Mouse (Mus musculus) layer of hippocampus, adult 18-20 months (tissue): ENCODE results near the gene Gm28035. TPM values are rescaled to one million over a fixed set of nuclear protein-coding genes. Genes with fewer than 3 reads are reported as not detected.

Source experiments
- DNase-seq, 2 experiments: peaks; one replicate each; pipeline ENCODE4 v3.0.0; 2022; ENCODE audit warnings: low spot score in 2 of 2
- total RNA-seq, 2 experiments: library from RNA; stranded (reverse); gene quantifications; 2 replicates each; pipeline ENCODE4 v1.2.3; 2021

Gm28035 gene
- total RNA-seq, 2 experiments from 2014 or later, result 8.4 to 9.5 TPM

GRCm38 (mm10) chr2:30237881-30238280, 2.5 kb upstream of the Gm28035 start:
- DNase-seq, result peak; percentile 50 to 69

DNA sequence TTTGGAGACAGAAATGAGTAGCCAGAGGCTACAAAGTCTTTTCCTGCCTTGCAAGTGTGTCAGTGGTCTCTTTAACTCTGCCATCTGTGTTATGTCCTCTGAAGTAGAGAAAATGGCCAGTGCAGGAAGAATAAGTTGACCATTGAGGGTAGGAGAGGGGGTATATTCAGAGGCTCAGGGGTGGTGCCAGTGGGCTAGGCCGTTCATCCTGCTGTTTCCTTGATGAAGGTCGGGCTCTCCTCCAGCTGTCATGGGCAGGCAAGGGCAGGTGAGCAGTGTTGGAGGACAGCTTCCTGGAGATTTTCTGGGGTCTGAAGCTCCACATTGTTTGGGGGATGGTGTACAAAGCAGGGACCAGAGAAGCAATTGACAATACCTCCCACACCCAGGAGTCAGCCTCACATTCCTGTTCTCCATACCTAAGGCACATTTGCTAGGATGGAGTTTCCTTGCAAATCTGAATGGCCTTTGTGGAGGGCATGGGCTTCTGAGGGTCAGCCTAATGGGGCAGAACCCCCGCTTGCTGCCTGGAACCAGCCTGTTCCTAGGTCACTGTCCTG, 1.4 kb upstream of the Gm28035 start:
- DNase-seq, result no peak

DNA sequence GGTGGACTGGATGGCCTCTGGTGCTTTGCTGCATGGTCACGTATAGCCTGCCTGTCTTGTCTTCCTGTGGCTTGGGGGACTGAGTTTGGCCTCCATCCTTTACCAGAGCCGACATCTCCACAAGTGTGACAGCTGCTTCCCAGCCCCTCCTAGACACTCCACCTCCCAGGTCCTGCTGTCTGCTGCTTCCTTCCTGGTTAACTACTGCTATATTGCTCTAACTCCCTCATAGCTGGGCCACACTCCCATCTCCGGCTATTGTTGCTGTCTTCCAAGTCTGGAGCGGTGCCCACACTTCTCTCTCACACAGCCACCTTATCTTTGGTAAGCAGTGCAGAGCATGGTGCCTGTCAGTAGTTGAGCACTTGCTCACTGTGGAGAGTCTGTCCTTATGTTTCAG, 590 bp upstream of the Gm28035 start:
- no peak for DNase-seq

DNA sequence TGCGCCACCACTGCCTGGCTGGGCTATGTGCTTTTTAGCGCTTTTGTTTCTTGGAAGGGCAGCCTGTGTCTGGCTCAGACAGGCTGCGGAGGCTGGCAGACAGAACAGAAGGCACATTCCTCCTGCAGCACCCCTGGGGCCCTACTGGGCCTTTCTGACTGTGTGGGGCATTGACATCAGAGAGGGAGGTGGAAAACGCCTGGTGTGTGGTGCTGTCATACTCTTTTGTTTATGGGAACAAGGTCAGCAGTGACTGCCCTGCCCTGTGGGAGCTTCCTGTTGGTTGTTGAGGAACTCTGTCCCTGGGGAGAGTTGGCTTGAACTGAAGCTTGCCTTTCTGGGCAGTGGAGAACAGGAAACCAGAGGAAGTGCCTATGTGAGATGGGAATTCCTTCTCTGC, 2.1 kb downstream of the Gm28035 start:
- DNase-seq, result peak in 1 of 2 experiments; percentile 43

GRCm38 (mm10) chr2:30243391-30243790, 3.0 kb downstream of the Gm28035 start:
- no peak for DNase-seq

GRCm38 (mm10) chr2:30244595-30245178, 4.3 kb downstream of the Gm28035 start:
- DNase-seq, result no peak

- no peak for DNase-seq
Observed at GRCm38 (mm10) chr2:30247036-30247435, 6.7 kb downstream of the Gm28035 start.

DNA sequence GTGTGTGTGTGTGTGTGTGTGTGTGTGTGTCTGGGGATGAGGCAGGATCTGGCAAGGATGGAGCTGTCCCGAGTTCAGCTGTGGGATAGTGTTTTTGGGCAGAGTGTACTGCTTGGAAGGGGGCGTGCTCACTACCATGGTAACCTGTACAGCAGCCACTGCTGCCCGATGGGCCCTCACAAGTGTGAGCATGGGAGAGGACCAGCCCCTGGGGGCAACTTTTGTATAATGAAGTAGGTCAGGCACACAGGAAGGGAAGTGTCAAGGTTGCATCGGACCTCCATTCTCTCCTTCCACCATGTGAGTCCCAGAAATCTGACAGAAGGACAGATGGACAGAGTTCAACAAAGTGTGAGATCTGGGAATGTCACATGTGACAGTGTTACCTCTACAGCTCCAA, 7.3 kb downstream of the Gm28035 start:
- no peak for DNase-seq

GRCm38 (mm10) chr2:30249182-30249581, 8.8 kb downstream of the Gm28035 start:
- no peak for DNase-seq

GRCm38 (mm10) chr2:30250166-30251128, 10.1 kb downstream of the Gm28035 start:
- DNase-seq, result no peak

DNA sequence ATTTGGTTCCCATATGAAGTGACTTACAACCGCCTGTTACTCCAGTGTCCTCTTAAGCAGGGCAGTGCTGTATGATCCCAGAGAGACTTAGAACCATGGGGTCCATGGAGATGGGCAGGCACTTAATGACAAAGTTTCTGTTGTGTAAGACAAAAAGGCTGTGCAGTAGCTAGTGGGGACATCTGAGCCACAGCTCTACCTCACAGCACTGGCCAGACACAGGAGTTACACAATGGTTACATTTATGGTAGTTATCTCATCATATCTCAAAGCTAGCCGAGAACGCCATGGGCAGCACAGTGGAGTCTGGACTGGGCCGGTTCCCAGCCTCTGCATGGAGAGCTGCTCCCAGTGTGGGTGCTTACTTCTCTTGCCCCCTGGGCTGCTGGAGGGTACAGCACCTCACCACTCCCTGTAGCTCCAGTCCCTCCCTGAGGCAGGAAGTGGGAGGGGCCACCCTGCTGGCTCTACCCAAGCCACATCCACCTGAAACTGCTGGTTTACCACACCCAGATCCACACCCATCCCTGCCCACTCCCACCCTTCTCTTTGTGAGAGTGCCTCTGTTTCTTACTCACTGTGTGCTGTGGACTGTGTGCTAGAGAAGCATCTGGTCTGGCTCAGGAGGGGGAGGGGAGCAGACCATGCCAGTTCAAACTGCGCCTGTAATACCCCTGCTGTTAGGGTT, 11.2 kb downstream of the Gm28035 start:
- no peak for DNase-seq

DNA sequence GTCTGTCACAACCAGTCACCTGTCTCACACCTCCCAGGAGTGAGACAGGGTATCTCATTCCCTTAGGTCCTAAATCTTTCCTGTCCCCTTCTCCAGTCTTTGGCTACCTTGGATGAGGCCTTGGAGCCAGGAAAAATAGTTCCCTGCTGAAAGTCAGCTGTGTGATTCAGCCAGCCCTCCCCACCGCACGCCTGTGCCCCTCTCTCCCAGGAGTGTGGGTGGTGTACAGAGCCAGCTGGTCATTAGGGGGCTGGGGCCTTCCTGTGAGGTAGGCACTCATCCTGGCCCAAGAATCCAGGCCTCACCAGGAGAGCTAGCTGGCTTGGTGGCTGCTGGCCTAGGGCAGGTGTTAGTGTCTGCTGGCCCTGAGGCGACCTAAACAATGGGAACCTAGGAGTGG, 12.2 kb downstream of the Gm28035 start:
- no peak for DNase-seq

DNA sequence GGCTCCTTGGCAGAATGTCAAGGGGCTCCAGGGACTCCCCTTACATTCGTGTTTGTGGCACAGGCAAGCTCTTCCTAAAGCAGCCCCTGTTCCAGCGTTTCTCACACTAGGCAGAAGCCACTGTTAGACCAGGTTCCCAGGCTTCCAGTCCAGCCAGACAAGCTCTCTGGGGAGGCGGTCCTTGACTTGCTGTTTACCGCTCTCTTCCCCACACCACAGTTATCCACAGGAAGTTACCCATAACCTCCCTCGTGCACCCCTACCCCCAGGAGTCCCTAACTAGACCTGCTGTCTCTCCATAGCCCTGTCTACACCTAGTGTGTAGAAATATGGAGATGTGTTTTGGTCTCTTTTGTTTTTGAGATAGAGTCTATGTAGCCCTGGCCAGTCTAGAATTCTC, 13.4 kb downstream of the Gm28035 start:
- DNase-seq, result no peak

GRCm38 (mm10) chr2:30255631-30256395, 15.4 kb downstream of the Gm28035 start:
- no peak for DNase-seq

- no peak for DNase-seq
Observed at GRCm38 (mm10) chr2:30256616-30257350, 16.4 kb downstream of the Gm28035 start.

DNA sequence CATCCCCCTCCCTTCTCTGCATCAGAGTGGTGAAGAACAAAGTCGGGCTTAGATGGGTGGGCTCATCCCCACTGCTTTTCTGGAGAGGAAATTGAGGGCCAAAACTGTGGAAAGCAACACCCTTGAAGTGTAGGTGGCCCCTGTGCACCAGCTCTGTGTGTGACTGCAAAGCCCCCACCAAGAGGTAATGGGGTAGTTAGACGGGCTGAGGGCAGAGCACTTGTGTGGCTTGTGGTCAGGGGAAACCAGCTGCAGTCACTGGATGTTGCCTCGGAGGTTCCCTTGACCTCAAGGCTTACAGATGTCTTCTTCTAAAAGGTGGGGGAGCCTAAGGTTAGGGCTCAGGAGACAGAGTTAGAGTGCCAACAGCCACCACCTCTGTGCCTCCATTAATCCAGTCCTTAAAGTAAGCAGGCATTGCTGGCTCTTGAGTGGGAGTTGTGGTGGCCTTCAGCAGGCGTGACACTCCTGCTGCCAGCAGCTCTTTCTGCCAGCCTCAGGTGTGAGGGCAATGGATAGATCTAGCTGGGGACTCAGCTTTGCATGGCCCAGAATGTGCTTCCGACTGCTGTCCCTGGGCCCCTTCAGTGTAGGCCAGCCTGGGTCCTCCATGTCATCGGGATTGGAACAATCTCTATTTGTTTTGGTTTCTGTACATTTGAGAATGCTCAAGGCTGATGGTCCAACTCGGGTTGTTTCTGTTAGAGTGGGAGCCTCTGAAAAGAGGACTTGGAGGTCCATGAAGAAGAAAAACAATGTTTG, 17.5 kb downstream of the Gm28035 start:
- DNase-seq, result no peak

DNA sequence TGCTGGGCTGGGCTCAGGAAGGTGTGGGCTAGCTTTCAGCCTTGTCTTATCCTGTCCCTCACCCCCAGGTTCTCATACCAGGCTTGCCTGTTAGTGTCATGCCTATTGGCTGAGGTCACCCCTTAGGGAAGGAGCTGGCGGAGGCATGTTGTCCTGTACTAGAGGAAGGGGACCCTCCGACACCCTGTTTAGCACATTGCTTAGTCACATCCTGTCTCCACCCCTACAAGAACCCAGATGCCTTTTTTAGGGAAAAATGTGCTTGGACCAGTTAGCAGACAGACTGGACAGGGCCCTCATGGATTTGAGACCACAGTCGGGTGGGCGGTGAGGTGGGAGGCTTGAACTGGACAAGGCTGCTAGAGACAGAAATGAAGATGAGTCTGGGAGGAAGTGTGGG, 18.2 kb downstream of the Gm28035 start:
- DNase-seq, result no peak

DNA sequence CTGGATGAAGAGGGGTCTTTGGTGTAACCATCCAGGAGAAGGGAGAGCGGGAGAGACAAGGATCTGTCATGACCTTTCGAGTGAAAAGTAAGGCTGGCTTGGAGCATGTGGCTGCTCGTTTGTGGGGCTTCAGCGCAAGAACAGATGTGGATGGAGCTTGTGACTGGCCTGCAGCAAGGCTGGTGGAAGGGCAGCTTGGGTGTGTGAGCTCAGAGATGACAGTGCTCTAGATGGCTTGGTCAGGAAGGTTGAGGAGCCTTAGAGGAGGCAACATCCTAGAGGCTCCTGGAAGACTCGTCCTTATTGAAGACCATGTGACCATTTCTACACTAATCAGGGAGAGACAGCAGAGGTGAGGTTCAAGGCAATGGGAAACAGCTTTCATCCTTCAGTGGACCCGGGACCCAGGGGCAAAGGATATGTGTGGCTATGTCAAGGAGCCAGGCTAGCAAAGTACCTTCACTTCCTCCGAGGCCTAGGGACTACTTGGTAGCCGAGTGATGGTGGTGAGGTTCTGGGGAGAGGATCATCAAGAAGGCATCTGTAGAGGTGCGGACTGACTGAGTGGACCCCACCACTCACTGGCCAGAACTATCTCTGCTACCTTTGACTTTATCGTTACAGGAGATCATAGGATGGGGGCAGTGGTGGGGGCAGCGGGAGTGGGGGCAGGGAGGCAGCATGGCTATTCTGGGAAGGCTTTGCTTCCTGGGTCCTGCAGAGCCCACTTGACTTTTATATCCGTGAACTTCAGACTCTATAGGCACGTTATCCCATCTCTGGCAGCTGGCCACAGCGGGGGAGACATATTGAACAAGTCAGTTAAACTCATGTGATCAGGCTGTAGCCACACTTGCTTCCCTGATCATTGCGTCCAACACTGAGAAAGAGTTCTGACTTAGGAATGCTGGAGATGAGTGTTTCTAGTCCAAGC, 19.0 kb downstream of the Gm28035 start:
- DNase-seq, result no peak
